Mouse (Mus musculus) CH12.LX (cell line): ENCODE data around the gene Tyk2. TPM values are rescaled to one million over a fixed set of nuclear protein-coding genes. Genes with fewer than 3 reads are reported as not detected.
A peak's percentile ranks its signal among the peaks of the same experiment; 100 is the strongest.

Experiments
- DNase-seq: peaks from one replicate; pipeline ENCODE4 v3.0.0-alpha.2; 2013; ENCODE audit errors: extremely low read depth
- H3K27ac ChIP-seq: 2 replicates; pipeline ENCODE4 v1.5.1; 2012; ENCODE audit warnings: low read depth, mild to moderate bottlenecking, control low read depth, moderate library complexity; ENCODE audit not compliant: insufficient read depth
- H3K27me3 ChIP-seq: replicated peaks from 2 replicates; pipeline ENCODE3; 2012; ENCODE audit warnings: inconsistent platforms
- H3K36me3 ChIP-seq, 2 experiments: replicated peaks in 1 of 2; 2 replicates each; pipeline versions ENCODE3 to v1.6.1; 2012; ENCODE audit warnings: inconsistent platforms in 1 of 2, low read length in 1 of 2, mild to moderate bottlenecking in 1 of 2, mixed read lengths in 1 of 2, moderate library complexity in 1 of 2; ENCODE audit not compliant: control insufficient read depth in 1 of 2, insufficient read depth in 1 of 2
- H3K4me1 ChIP-seq, 2 experiments: 2 replicates each; pipeline ENCODE4 v1.6.1; 2012; ENCODE audit warnings: inconsistent platforms in 1 of 2, moderate library complexity in 1 of 2; ENCODE audit not compliant: insufficient read depth in 2 of 2, control insufficient read depth in 1 of 2
- H3K4me2 ChIP-seq: 2 replicates; pipeline ENCODE4 v1.6.1; 2012; ENCODE audit warnings: low read depth, mild to moderate bottlenecking, control low read depth; ENCODE audit not compliant: poor library complexity, insufficient read depth, severe bottlenecking
- H3K4me3 ChIP-seq, 3 experiments: fragments of 150-350 bp in 1 of 3; sonication (generic) in 1 of 3; replicated peaks in 1 of 3; 2 replicates each; pipeline versions ENCODE3 to v1.5.1; 2011 to 2012; ENCODE audit warnings: low read depth in 2 of 3, low read length in 2 of 3, mild to moderate bottlenecking in 2 of 3, moderate library complexity in 2 of 3, control low read depth in 1 of 3, improper control_type of control experiment in 1 of 3, inconsistent platforms in 1 of 3, mixed read lengths in 1 of 3; ENCODE audit not compliant: poor library complexity in 1 of 3
- H3K79me2 ChIP-seq: replicated peaks from 2 replicates; pipeline ENCODE4 v1.6.1; 2012; ENCODE audit warnings: mild to moderate bottlenecking, moderate library complexity; ENCODE audit not compliant: control insufficient read depth, poor library complexity, insufficient read depth, severe bottlenecking; ENCODE audit errors: extremely low read depth
- H3K9ac ChIP-seq: 2 replicates; pipeline ENCODE4 v1.6.1; 2012; ENCODE audit warnings: low read depth, mild to moderate bottlenecking, control low read depth, moderate library complexity; ENCODE audit not compliant: insufficient read depth
- H3K9me3 ChIP-seq: replicated peaks from 2 replicates; pipeline ENCODE3; 2012; ENCODE audit warnings: low read length, inconsistent platforms, mixed read lengths
- BHLHE40 ChIP-seq: IDR thresholded peaks from 2 replicates; pipeline ENCODE4 v1.6.1; 2011; ENCODE audit warnings: mild to moderate bottlenecking, low read depth, low read length, improper control_type of control experiment
- CHD1 ChIP-seq: IDR thresholded peaks from 2 replicates; pipeline ENCODE4 v1.6.1; 2012; ENCODE audit warnings: low read depth, low read length, improper control_type of control experiment, inconsistent platforms
- CHD2 ChIP-seq: IDR thresholded peaks from 2 replicates; pipeline ENCODE4 v1.6.1; 2011; ENCODE audit warnings: low read length, improper control_type of control experiment
- CTCF ChIP-seq, 2 experiments: IDR thresholded peaks in 1 of 2; conservative IDR thresholded peaks in 1 of 2; 2 replicates each; pipeline ENCODE4 v1.5.1; 2011 to 2012; ENCODE audit warnings: low read depth in 2 of 2, low read length in 2 of 2, improper control_type of control experiment in 1 of 2, inconsistent platforms in 1 of 2, mild to moderate bottlenecking in 1 of 2, moderate library complexity in 1 of 2
- ELF1 ChIP-seq: IDR thresholded peaks from 2 replicates; pipeline ENCODE4 v1.6.1; 2014; ENCODE audit warnings: low read depth, mild to moderate bottlenecking, inconsistent platforms, low read length, improper control_type of control experiment
- EP300 ChIP-seq: IDR thresholded peaks from 2 replicates; pipeline ENCODE4 v1.6.1; 2011; ENCODE audit warnings: low read length, improper control_type of control experiment
- ETS1 ChIP-seq: conservative IDR thresholded peaks from 2 replicates; pipeline ENCODE4 v1.6.1; 2012; ENCODE audit warnings: low read depth, mild to moderate bottlenecking, inconsistent platforms, low read length, improper control_type of control experiment, moderate library complexity
- HCFC1 ChIP-seq: IDR thresholded peaks from 2 replicates; pipeline ENCODE4 v1.6.1; 2012; ENCODE audit warnings: low read depth, mild to moderate bottlenecking, inconsistent platforms, low read length, improper control_type of control experiment
- JUN ChIP-seq: IDR thresholded peaks from 2 replicates; pipeline ENCODE4 v1.6.1; 2011; ENCODE audit warnings: low read depth, mild to moderate bottlenecking, low read length, improper control_type of control experiment, moderate library complexity; ENCODE audit not compliant: insufficient read depth
- JUND ChIP-seq: conservative IDR thresholded peaks from 2 replicates; pipeline ENCODE4 v1.6.1; 2011; ENCODE audit warnings: low read depth, low read length, improper control_type of control experiment
- KAT2A ChIP-seq: IDR thresholded peaks from 2 replicates; pipeline ENCODE4 v1.6.1; 2012; ENCODE audit warnings: low read length, improper control_type of control experiment, inconsistent platforms; ENCODE audit not compliant: insufficient replicate concordance
- MAX ChIP-seq: IDR thresholded peaks from 2 replicates; pipeline ENCODE4 v1.6.1; 2011; ENCODE audit warnings: low read length, improper control_type of control experiment
- MAZ ChIP-seq: IDR thresholded peaks from 2 replicates; pipeline ENCODE4 v1.6.1; 2012; ENCODE audit warnings: low read depth, mild to moderate bottlenecking, inconsistent platforms, low read length, improper control_type of control experiment, moderate library complexity
- MEF2A ChIP-seq: IDR thresholded peaks from 2 replicates; pipeline ENCODE4 v1.6.1; 2014; ENCODE audit warnings: low read depth, mild to moderate bottlenecking, inconsistent platforms, low read length, improper control_type of control experiment, borderline replicate concordance
- MXI1 ChIP-seq: IDR thresholded peaks from 2 replicates; pipeline ENCODE4 v1.6.1; 2011; ENCODE audit warnings: mild to moderate bottlenecking, low read depth, low read length, improper control_type of control experiment
- MYC ChIP-seq: IDR thresholded peaks from 2 replicates; pipeline ENCODE4 v1.6.1; 2011; ENCODE audit warnings: low read depth, mild to moderate bottlenecking, improper control_type of control experiment, low read length
- NELFE ChIP-seq: IDR thresholded peaks from 2 replicates; pipeline ENCODE4 v1.6.1; 2011; ENCODE audit warnings: low read depth, low read length, improper control_type of control experiment
- NRF1 ChIP-seq: IDR thresholded peaks from 2 replicates; pipeline ENCODE4 v1.6.1; 2014; ENCODE audit warnings: low read depth, mild to moderate bottlenecking, inconsistent platforms, low read length, improper control_type of control experiment, moderate library complexity
- POLR2A ChIP-seq: IDR thresholded peaks from 2 replicates; pipeline ENCODE4 v1.6.1; 2011; ENCODE audit warnings: low read depth, mild to moderate bottlenecking, improper control_type of control experiment, low read length
- POLR2AphosphoS2 ChIP-seq: IDR thresholded peaks from 2 replicates; pipeline ENCODE4 v1.6.1; 2011; ENCODE audit warnings: low read depth, low read length, improper control_type of control experiment
- RAD21 ChIP-seq: IDR thresholded peaks from 2 replicates; pipeline ENCODE4 v1.6.1; 2011; ENCODE audit warnings: low read depth, mild to moderate bottlenecking, low read length, improper control_type of control experiment, moderate library complexity
- RCOR1 ChIP-seq: conservative IDR thresholded peaks from 2 replicates; pipeline ENCODE4 v1.6.1; 2012; ENCODE audit warnings: low read depth, mild to moderate bottlenecking, inconsistent platforms, low read length, improper control_type of control experiment
- SIN3A ChIP-seq: IDR thresholded peaks from 2 replicates; pipeline ENCODE4 v1.6.1; 2012; ENCODE audit warnings: low read length, improper control_type of control experiment, inconsistent platforms
- SMC3 ChIP-seq: IDR thresholded peaks from 2 replicates; pipeline ENCODE4 v1.6.1; 2011; ENCODE audit warnings: low read depth, low read length, improper control_type of control experiment
- TBP ChIP-seq: conservative IDR thresholded peaks from 2 replicates; pipeline ENCODE4 v1.6.1; 2011; ENCODE audit warnings: low read depth, low read length, improper control_type of control experiment
- TCF12 ChIP-seq: IDR thresholded peaks from 2 replicates; pipeline ENCODE4 v1.6.1; 2014; ENCODE audit warnings: low read depth, mild to moderate bottlenecking, inconsistent platforms, low read length, improper control_type of control experiment
- UBTF ChIP-seq: IDR thresholded peaks from 2 replicates; pipeline ENCODE4 v1.6.1; 2012; ENCODE audit warnings: low read depth, mild to moderate bottlenecking, inconsistent platforms, low read length, improper control_type of control experiment, moderate library complexity
- USF1 ChIP-seq: IDR thresholded peaks from 2 replicates; pipeline ENCODE4 v1.6.1; 2014; ENCODE audit warnings: low read depth, mild to moderate bottlenecking, inconsistent platforms, low read length, improper control_type of control experiment
- USF2 ChIP-seq: conservative IDR thresholded peaks from 2 replicates; pipeline ENCODE4 v1.6.1; 2011; ENCODE audit warnings: low read depth, low read length, improper control_type of control experiment
- ZC3H11A ChIP-seq: IDR thresholded peaks from 2 replicates; pipeline ENCODE4 v1.6.1; 2012; ENCODE audit warnings: low read depth, mild to moderate bottlenecking, inconsistent platforms, low read length, improper control_type of control experiment
- ZKSCAN1 ChIP-seq: IDR thresholded peaks from 2 replicates; pipeline ENCODE4 v1.6.1; 2012; ENCODE audit warnings: low read depth, inconsistent platforms, low read length, improper control_type of control experiment, borderline replicate concordance
- ZMIZ1 ChIP-seq: IDR thresholded peaks from 2 replicates; pipeline ENCODE4 v1.6.1; 2012; ENCODE audit warnings: low read depth, mild to moderate bottlenecking, inconsistent platforms, low read length, improper control_type of control experiment
- dilution Hi-C: fragments of 300-500 bp; cut with MboI; formaldehyde crosslinking; loops from 2 replicates; pipeline ENCODE4 v1.14.3; 2020; ENCODE audit warnings: low sequenced_read_pairs; ENCODE audit not compliant: extremely low pct_unique_long_range_greater_than_20kb, extremely low pct_ligation_motif_present
- in situ Hi-C: fragments of 300-500 bp; cut with MboI; formaldehyde crosslinking; loops from 3 replicates; pipeline ENCODE4 v1.14.3; 2019; ENCODE audit warnings: low sequenced_read_pairs, low pct_ligation_motif_present, low pct_unique_long_range_greater_than_20kb, mixed read lengths
- polyA plus RNA-seq: library from polyadenylated mRNA; unstranded; fragments of >175 nt; gene quantifications from 2 replicates; pipeline ENCODE4 v1.2.1, GENCODE M21; 2012; ENCODE audit warnings: low read depth; ENCODE audit not compliant: insufficient read length
- total RNA-seq, 2 experiments: library from RNA; depleted of rRNA; stranded (reverse); fragments of 300-350 nt in 1 of 2; fragments of >200 nt in 1 of 2; gene quantifications; 2 replicates each; pipeline ENCODE4 v1.2.3; 2012 to 2014

Tyk2 gene
- total and polyA plus RNA-seq, 3 experiments = 40.6 to 80.0 (median 49.6) TPM

GRCm38 (mm10) chr9:21134595-21135328, 3.7 kb upstream of the Tyk2 start (continued):
- TF ChIP-seq EP300 = peak; percentile 61
- no peak for TF ChIP-seq RAD21
- no peak for TF ChIP-seq NRF1
- TF ChIP-seq ZC3H11A = no peak
- peak; percentile 71; the same call in 1 of the 2 replicates for TF ChIP-seq JUND
- TF ChIP-seq SMC3 = no peak
- peak; percentile 79; the same call in 1 of the 2 replicates for TF ChIP-seq SIN3A
- TF ChIP-seq ETS1 = peak; percentile 57
- no peak; the same call in 1 of the 2 replicates for TF ChIP-seq HCFC1
- no peak for TF ChIP-seq CTCF (conservative IDR thresholded peaks at IDR 0.05 in 1 of 2, IDR thresholded peaks at IDR 0.05 in 1 of 2; ENCODE audit: low read depth in 2 of 2, low read length in 2 of 2)
- no peak; the same call in none of the 2 replicates for TF ChIP-seq POLR2AphosphoS2
- TF ChIP-seq USF1 = no peak
- no peak for TF ChIP-seq MAZ
- TF ChIP-seq TCF12 = peak; percentile 67
- TF ChIP-seq ZKSCAN1 = no peak
- no peak for TF ChIP-seq TBP
- TF ChIP-seq KAT2A = 0 out of 2 replicates have a peak, but pooled peaks have one; percentile 6
- 0 out of 2 replicates have a peak, but pooled peaks have one; percentile 55 for TF ChIP-seq CHD2
- no peak for TF ChIP-seq MEF2A
- no peak for TF ChIP-seq MXI1
- 0 out of 2 replicates have a peak, but pooled peaks have one; percentile 8 for TF ChIP-seq ELF1

DNA sequence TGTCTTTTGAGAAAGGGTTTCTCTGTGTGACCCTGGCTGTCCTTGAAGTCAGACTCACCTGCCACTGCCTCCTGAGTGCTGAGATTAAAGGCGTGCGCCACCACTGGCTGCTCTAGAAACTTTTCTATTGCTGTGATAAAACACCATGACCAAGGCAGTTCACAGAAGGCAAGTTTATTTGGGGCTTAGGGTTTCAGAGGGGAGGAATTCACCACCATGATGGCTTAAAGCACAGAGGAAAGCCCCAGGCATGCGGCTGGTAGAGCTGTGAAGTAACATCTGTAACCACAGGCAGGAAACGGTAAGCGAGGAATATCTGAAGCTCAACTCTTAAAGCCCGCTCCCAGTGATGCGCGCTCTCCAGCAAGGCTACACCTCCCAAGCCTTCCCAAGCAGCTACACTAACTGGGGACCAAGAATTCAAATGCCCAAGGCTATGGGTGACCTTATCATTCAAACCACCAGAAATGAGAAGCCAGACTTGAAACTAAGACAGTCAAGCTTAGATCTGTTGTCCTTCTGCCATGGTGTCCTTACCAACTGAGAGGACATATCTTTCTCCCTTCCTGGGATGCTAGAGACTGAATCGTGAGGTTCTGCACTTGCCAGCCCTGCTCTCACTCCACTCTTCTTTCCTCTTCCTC, 2.1 kb upstream of the Tyk2 start:
- Histone ChIP-seq H3K4me3 (no peak overlapping the region), H3K4me2 (no peak overlapping the region; the same call in 1 of the 2 replicates), H3K36me3 (peaks cover 22 to 28% of the 10 kb centered on the region in 2 experiments), H3K4me1 (peaks cover 28 to 74% of the 10 kb centered on the region in 2 experiments), H3K9ac (peak overlapping the region; percentile 10; the same call in 1 of the 2 replicates), H3K27me3 (no peaks in the 10 kb centered on the region), H3K9me3 (no peaks in the 10 kb centered on the region), H3K27ac (peak overlapping the region; percentile 98), H3K79me2 (peaks cover 18% of the 10 kb centered on the region)
- dilution Hi-C loops = no loop called here
- DNase-seq = peak; percentile 88
- in situ Hi-C loops = loop anchor here (5.0 kb wide), 1 partner anchor 41 kb away; the partner anchor contains the start of genes Gm38431 and Raver1
- TF ChIP-seq MYC (0 out of 2 replicates have a peak, but pooled peaks have one; percentile 56), RCOR1 (no peak), NELFE (no peak), RAD21 (peak; percentile 34), POLR2A (peak; percentile 49; the same call in 1 of the 2 replicates), ZMIZ1 (peak; percentile 20; the same call in 1 of the 2 replicates), USF2 (no peak), CHD1 (no peak), ETS1 (peak; percentile 85), NRF1 (peak; percentile 31; the same call in 1 of the 2 replicates), ZKSCAN1 (no peak), HCFC1 (no peak), JUN (no peak), UBTF (no peak), SMC3 (peak; percentile 22; the same call in 1 of the 2 replicates), EP300 (peak; percentile 68; the same call in 1 of the 2 replicates), MAX (peak; percentile 67; the same call in 1 of the 2 replicates), POLR2AphosphoS2 (peak; percentile 76), MEF2A (peak; percentile 81; the same call in 1 of the 2 replicates), ZC3H11A (no peak), MAZ (no peak), ELF1 (no peak; the same call in 1 of the 2 replicates), BHLHE40 (peak; percentile 83), CHD2 (peak; percentile 65; the same call in 1 of the 2 replicates)
